Mouse (Mus musculus) left cerebral cortex, postnatal 4 days (tissue): ENCODE measurements around the gene Fdxr. TPM values are rescaled to one million over a fixed set of nuclear protein-coding genes. Genes with fewer than 3 reads are reported as not detected.

ENCODE experiments used
- DNase-seq: peaks from one replicate; pipeline ENCODE4 v3.0.0-alpha.2; 2022
- intact Hi-C: fragments of 180-260 bp; cut with DNase I; formaldehyde crosslinking; loops from one replicate; pipeline ENCODE4 v1.15.1; 2025
- total RNA-seq, 2 experiments: library from RNA; stranded (reverse); gene quantifications; 2 replicates each; pipeline ENCODE4 v1.2.3; 2021

The Fdxr gene
- total RNA-seq, 2 experiments from 2014 or later: 24.4 to 25.8 TPM

DNA sequence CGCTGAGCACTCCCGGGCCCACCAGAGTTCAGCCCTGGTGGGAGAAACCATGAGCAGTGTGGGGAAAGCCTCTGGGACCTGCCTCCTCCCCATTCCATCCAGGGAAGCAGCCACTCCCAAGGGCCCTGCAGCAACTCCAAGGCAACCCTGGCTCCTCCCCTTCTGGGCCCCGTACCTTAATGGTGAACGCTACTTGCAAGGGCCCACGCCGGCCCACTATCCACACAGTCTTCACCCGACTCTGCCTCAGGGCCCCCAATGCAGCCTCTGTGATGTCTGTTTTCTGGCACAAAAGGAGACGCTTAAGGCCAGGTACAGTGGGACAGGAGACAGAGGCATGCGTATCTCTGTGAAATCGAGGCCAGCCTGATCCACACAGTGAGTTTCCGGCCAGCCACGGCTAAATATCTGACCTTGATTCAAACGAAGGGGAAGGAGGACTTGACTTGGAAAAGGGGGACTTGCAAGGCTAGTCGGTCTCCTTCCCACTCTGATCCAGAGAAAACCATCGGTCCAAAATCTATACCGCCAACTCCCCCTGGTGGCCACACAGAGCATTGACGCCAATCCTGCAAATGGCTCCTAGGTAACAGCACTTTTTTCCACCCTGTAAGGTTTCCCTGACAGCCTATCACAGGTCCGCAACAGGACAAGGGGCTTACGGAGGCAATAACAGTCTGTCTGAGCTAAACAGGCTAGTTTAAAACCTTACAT, 6.5 kb downstream of the Fdxr start:
- peak; percentile 83 for DNase-seq
- intact Hi-C loops: loop anchor here (5.0 kb wide), 1 partner anchor 68 kb away; no protein-coding TSS in a partner anchor

DNA sequence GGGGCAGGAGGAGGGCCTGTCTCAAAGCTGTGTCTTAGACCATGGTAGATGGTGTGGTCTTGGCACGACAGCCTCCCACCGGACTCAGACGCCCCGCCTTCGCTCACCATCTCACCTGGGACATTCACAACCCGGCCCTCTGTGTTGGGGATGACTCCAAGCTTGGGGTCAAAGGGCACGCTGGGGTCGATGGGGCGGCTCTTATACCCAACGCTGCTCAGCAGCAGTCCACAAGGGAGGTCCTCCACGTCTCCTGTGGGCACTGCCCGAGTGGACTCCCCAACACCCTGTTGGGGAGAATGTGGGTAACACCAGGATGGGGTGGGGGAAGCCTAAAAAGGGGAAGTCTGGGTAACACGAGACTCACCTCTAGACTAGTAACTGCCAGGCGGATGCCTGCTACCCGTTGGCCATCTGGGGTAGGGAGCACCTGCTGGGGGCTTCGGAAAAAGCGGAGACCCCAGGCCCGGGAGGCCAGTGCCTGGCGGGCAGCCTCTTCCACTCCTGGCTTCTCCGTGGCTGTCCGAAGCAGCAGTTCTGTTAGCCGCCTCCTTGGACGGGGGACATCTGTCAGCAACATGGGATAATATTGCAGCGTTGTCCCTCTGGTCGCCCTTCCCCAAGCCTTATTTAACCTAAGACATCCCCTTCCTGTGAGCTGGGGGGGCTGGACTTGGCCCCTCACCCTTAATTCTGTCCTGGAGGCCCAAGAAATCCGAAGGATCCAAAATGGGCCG, 7.4 kb downstream of the Fdxr start:
- intact Hi-C loops: loop anchor here (5.0 to 10.0 kb wide), 2 partner anchors 67 to 185 kb away; no protein-coding TSS in a partner anchor
- DNase-seq: no peak

- no peak for DNase-seq
- intact Hi-C loops: loop anchor here (10.0 kb wide), 1 partner anchor 183 kb away; no protein-coding TSS in a partner anchor
Observed at GRCm38 (mm10) chr11:115267958-115268357, 8.9 kb downstream of the Fdxr start.

DNA sequence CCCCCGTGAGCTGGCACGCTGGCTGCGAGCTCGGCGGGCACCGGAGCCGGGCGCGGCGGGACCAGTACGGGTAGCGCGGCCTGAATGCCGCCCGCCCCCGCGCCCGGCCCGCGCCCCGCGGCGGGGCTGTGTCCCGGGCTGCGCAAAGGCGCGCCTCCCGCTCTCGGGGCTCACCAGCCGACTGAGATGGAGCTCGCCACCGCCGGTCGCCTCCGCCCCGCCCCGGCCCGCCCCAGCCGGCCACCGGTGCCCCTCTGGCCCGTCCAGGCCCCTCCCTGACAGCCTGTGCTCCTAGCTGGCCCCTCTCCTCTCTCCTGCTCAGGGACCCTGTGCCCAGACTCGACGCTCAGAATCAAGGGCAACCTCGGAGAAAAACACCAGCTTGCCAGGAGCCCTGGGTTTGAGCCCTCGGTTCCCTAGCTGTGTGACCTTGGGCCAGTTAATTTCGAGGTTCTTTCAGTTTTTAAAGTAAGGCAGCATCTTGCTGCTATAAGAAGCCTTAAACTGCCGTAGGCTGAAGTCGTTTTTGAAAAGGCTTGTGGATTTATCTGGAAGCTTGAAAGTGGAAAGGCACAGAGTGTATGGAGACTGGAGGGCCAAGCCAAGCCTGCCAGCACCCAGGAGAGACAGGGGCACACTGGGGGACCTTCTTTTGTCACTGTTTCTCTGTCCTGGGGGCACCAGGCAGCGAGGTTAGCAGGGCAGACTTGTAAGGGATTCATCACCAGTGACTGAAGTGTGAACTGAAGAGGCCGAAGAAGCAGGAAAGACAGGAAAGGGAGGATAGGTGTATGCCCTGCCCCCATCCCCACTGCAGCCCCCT, 9.6 kb downstream of the Fdxr start, which contains the start of gene Grin2c:
Grin2c (minus strand) TSS at position 183 of the 823 bp plus-strand sequence.
- intact Hi-C loops: loop anchor here (10.0 kb wide), 1 partner anchor 182 kb away; no protein-coding TSS in a partner anchor

GRCm38 (mm10) chr11:115266400-115266778, 10.5 kb downstream of the Fdxr start:
- intact Hi-C loops: loop anchor here (10.0 kb wide), 1 partner anchor 182 kb away; no protein-coding TSS in a partner anchor
- no peak for DNase-seq

More for the DNA sequence above, 9.6 kb downstream of the Fdxr start, which contains the start of gene Grin2c:
- no peak for DNase-seq

- DNase-seq: no peak
- intact Hi-C loops: loop anchor here (10.0 kb wide), 1 partner anchor 181 kb away; no protein-coding TSS in a partner anchor
Observed at GRCm38 (mm10) chr11:115265771-115266399, 11.0 kb downstream of the Fdxr start.

GRCm38 (mm10) chr11:115264862-115265668, 11.8 kb downstream of the Fdxr start:
- intact Hi-C loops: loop anchor here (10.0 kb wide), 1 partner anchor 180 kb away; no protein-coding TSS in a partner anchor
- DNase-seq: peak; percentile 63

GRCm38 (mm10) chr11:115264136-115264861, 12.6 kb downstream of the Fdxr start:
- intact Hi-C loops: loop anchor here (10.0 kb wide), 1 partner anchor 179 kb away; no protein-coding TSS in a partner anchor

GRCm38 (mm10) chr11:115262954-115263353, 13.9 kb downstream of the Fdxr start:
- intact Hi-C loops: loop anchor here (10.0 kb wide), 1 partner anchor 178 kb away; no protein-coding TSS in a partner anchor
- DNase-seq: no peak

More at GRCm38 (mm10) chr11:115264136-115264861, 12.6 kb downstream of the Fdxr start:
- no peak for DNase-seq

GRCm38 (mm10) chr11:115259134-115259533, 17.7 kb downstream of the Fdxr start:
- no peak for DNase-seq
- intact Hi-C loops: no loop called here

DNA sequence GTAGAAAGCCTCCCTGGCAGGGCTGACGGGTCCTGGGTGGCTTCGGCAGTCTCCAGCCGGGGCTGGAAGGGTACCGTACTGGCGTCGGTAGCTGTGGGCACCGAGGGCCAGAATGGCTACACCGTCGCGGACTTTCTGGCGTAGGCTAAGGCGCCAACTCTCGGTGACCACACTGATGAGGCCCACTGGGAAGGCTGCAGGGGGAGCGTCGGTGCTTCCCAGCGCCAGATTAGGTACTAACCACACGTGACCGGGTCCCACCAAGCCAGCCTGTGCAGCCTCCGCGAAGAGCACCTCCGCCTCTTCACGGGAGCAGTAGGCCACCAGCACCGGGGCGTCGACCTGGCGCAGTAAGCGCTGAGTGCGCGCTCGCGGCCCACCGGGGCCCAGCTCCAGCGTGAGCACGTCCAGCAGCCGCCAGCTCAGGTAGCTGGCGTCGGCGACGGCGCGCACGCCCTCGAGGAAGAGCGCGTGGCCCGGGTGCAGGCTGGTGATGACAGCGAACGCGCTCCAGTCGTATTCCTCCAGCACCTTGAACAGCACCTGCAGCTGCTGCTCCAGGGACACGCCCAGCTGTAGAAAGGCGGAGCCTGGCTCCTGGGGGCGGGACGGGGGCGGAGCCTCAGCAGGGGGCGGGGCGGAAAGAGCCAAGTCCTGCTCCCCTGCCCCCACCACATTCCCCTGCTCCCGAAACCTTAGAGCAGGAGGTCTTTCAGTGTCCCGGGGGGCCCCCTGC, 18.9 kb downstream of the Fdxr start:
- no peak for DNase-seq
- intact Hi-C loops: no loop called here

DNA sequence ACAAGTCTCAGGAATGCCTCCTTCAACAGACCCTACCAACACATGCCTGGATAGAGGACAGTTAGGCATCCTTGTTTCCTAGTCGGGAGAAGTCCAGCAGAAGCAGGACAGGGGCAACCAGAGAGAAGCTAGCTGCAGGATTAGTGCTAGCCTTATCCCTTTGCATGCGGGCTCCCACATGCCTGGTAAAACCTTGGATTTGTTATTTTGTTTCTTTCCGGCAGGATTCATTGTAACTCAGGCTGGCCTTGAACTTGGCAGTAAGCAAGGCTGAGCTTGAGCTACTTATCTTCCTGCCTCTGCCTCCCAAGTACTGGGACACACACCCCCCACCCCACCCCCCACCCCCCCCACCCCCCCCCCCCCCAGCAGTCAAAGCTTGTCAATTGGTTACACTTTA, 25.6 kb downstream of the Fdxr start:
- no peak for DNase-seq
- intact Hi-C loops: no loop called here

DNA sequence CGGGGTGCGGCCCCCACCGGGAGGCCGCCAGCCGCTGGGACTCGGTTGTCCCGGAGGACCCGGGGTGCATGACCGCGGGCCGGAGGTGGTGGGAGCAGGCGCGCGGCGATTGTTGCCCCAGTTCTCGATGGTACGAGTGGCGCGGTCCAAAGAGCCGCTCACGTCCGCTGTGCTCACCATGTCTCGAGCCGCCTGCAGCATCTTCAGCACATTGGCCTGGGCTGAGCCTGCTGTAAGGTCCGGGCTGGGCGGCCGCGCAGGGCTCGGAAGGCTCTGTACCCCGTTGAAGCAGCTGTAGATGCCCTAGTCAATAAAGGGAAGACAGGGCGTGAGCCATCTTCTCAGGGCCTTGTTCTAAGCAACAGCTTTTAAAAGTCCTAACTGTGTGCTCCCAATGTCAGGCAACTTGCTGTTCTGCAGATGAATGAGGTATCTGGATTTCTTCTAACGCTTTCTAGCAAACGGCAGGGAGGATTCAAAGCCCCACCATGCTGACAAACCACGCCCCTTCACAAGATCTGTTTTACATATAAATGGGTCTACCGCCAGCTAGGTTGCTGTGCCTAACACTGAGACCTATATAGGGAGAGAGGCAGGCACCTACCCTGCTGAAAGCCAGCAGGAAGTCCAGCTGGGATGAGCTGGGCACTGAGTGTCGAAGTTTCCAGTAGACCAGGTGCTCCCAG, 26.3 kb downstream of the Fdxr start:
- intact Hi-C loops: no loop called here
- no peak for DNase-seq

- no peak for DNase-seq
- intact Hi-C loops: no loop called here
Observed at GRCm38 (mm10) chr11:115249721-115250404, 27.0 kb downstream of the Fdxr start.

DNA sequence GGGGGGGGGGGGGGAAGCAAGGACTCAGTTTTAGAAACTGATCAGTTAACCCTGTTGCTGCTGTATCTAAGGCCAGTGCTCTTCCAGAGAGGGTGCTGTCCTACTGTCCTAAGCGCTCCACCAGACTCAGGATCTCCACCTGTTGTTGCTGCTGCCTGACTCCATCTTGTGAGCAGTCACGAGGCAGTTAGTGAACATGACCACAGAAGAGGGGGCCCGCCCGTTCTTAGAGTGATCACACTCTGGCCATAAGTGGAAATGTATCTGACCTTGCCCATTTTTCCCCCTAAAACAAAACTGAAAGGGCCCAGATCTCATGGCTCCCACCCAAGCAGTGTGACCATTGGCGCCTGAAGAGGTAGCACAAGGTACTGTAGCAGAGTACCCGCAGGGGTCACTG, 28.9 kb downstream of the Fdxr start:
- intact Hi-C loops: no loop called here
- DNase-seq: no peak

- no peak for DNase-seq
- intact Hi-C loops: no loop called here
Observed at GRCm38 (mm10) chr11:115247240-115247639, 29.6 kb downstream of the Fdxr start.

GRCm38 (mm10) chr11:115246386-115246785, 30.5 kb downstream of the Fdxr start:
- intact Hi-C loops: no loop called here
- no peak for DNase-seq
